Mouse (Mus musculus) cerebellum, adult 2 months (tissue): Measurements from ENCODE around the gene Hist1h2bg.

Source experiments
- CTCF ChIP-seq: fragments of 200-500 bp; IDR thresholded peaks from 2 replicates; pipeline ENCODE4 v1.5.1; 2011; ENCODE audit warnings: low read depth, mild to moderate bottlenecking, control low read depth, low read length, moderate library complexity, borderline replicate concordance; ENCODE audit not compliant: insufficient read depth
- POLR2A ChIP-seq: fragments of 200-500 bp; IDR thresholded peaks from 2 replicates; pipeline ENCODE4 v1.6.1; 2011; ENCODE audit warnings: low read length, control low read depth, borderline replicate concordance; ENCODE audit not compliant: insufficient read depth

GRCm38 (mm10) chr13:23525901-23526300 lies 45.3 kb upstream of the Hist1h2bg start:
- TF ChIP-seq CTCF (no peak), POLR2A (no peak)
